Mouse (Mus musculus) gastrocnemius, adult 8-10 months (tissue): ENCODE measurements at regions not wholly inside any gene's neighbourhood (a gene's known extent, or its start where the extent isn't known, plus 50 kb on each side); places are given as distances from the start of the nearest gene placed in this dataset.

Experiments
- DNase-seq, 2 experiments: peaks; one replicate each; pipeline ENCODE4 v3.0.0; 2022; ENCODE audit warnings: low spot score in 2 of 2

GRCm38 (mm10) chr10:43710886-43711256 is 132.8 kb downstream of the Cd24a start:
- no peak for DNase-seq

GRCm38 (mm10) chr10:43712657-43713056 is 134.6 kb downstream of the Cd24a start:
- DNase-seq: no peak

- DNase-seq: no peak
These were observed 140.7 kb downstream of the Cd24a start for GRCm38 (mm10) chr10:43718768-43719167.

GRCm38 (mm10) chr10:43721356-43721755 is 143.3 kb downstream of the Cd24a start:
- no peak for DNase-seq

- no peak for DNase-seq
These were observed 144.1 kb downstream of the Cd24a start for GRCm38 (mm10) chr10:43722164-43722563.

- no peak for DNase-seq
These were observed 144.9 kb downstream of the Cd24a start for GRCm38 (mm10) chr10:43722711-43723614.

GRCm38 (mm10) chr10:43723615-43723937 is 145.5 kb downstream of the Cd24a start:
- no peak for DNase-seq

GRCm38 (mm10) chr10:43727746-43728145 is 149.7 kb downstream of the Cd24a start:
- no peak for DNase-seq

GRCm38 (mm10) chr10:43729184-43729583 is 151.1 kb downstream of the Cd24a start:
- no peak for DNase-seq

- DNase-seq: no peak
These were observed 155.7 kb downstream of the Cd24a start for GRCm38 (mm10) chr10:43733618-43734415.

- DNase-seq: no peak
These were observed 161.1 kb downstream of the Cd24a start for GRCm38 (mm10) chr10:43739181-43739580.

- DNase-seq: no peak
These were observed 161.6 kb downstream of the Cd24a start for GRCm38 (mm10) chr10:43739718-43740117.

GRCm38 (mm10) chr10:43740204-43740865 is 161.2 kb downstream of the Qrsl1 start:
- DNase-seq: no peak

- DNase-seq: no peak
These were observed 160.0 kb downstream of the Qrsl1 start for GRCm38 (mm10) chr10:43741361-43742084.

- peak; percentile 27 to 33 for DNase-seq
These were observed 159.2 kb downstream of the Qrsl1 start for GRCm38 (mm10) chr10:43742085-43743054.

GRCm38 (mm10) chr10:43743188-43744120 is 158.1 kb downstream of the Qrsl1 start:
- no peak for DNase-seq

- DNase-seq: no peak
These were observed 155.5 kb downstream of the Qrsl1 start for GRCm38 (mm10) chr10:43745931-43746630.

GRCm38 (mm10) chr10:43746631-43747001 is 154.9 kb downstream of the Qrsl1 start:
- no peak for DNase-seq
